8 mouse cellular contexts compared by ENCODE assay signal in genomic region chr14:118804351-118804750, GRCm38 (mm10). TPM values are rescaled to one million over a fixed set of nuclear protein-coding genes. Genes with fewer than 3 reads are reported as not detected.
DNase-seq lines count a peak whose midpoint lies in the region; ATAC-seq and TF ChIP-seq lines count a peak whose summit lies in the region.

No protein-coding gene starts in this region.

- no peak overlapping the region for H3K4me2 ChIP-seq in kidney, postnatal 0 days (ENCODE audit: low read length)

- no peaks in the 10 kb centered on the region for H3K4me1 ChIP-seq in heart, adult 2 months (ENCODE audit: control insufficient read depth, insufficient read depth, low read length)
- H3K4me1 ChIP-seq in kidney, postnatal 0 days (replicated peaks; ENCODE audit: insufficient read depth, low read length): 0 out of 2 replicates have a peak, but pooled peaks cover 3% of the 10 kb centered on the region

- H3K9me3 ChIP-seq in kidney, postnatal 0 days (replicated peaks; ENCODE audit: low read length): no peaks in the 10 kb centered on the region

- TF ChIP-seq POLR2A in heart, adult 2 months (IDR thresholded peaks at IDR 0.05; ENCODE audit: insufficient read depth, low read depth, low read length): no peak

- H3K79me2 ChIP-seq in heart, adult 2 months (replicated peaks; ENCODE audit: control insufficient read depth, insufficient read depth, low read length): no peaks in the 10 kb centered on the region

- no peak overlapping the region for H3K27ac ChIP-seq in heart, adult 2 months
- no peak overlapping the region for H3K27ac ChIP-seq in kidney, postnatal 0 days

- WGBS in heart, adult 2 months: 49% methylated on average over 6 of the region's 6 CpGs
- 37% methylated on average over 6 of the region's 6 CpGs for WGBS in kidney, postnatal 0 days

- no peaks in the 10 kb centered on the region for H3K27me3 ChIP-seq in heart, adult 2 months (ENCODE audit: control insufficient read depth, insufficient read depth, low read length)
- no peaks in the 10 kb centered on the region for H3K27me3 ChIP-seq in kidney, postnatal 0 days (ENCODE audit: insufficient read depth, low read length)

- DNase-seq in heart, adult 2 months: no peak
- DNase-seq in heart, postnatal 14 days: no peak
- peak; percentile 62 for DNase-seq in thymus, postnatal 14 days
- no peak for DNase-seq in thymus, adult 18-20 months
- DNase-seq in kidney, postnatal 0 days (ENCODE audit: low spot score): peak; percentile 21
- no peak for DNase-seq in cerebellum, adult 9-11 months
- no peak for DNase-seq in urinary bladder, adult 18-20 months (ENCODE audit: low spot score in 2 of 2)
- no peak for DNase-seq in cerebellum, adult 8-10 months

- H3K4me3 ChIP-seq in heart, adult 2 months: no peak overlapping the region
- H3K4me3 ChIP-seq in kidney, postnatal 0 days (replicated peaks; ENCODE audit: low read depth, low read length): no peak overlapping the region

- no peaks in the 10 kb centered on the region for H3K36me3 ChIP-seq in heart, adult 2 months (ENCODE audit: control insufficient read depth, insufficient read depth, low read length)
- no peaks in the 10 kb centered on the region for H3K36me3 ChIP-seq in kidney, postnatal 0 days (ENCODE audit: insufficient read depth, low read length)

- ATAC-seq in kidney, postnatal 0 days (replicated peaks; ENCODE audit: low FRiP score, low read depth): peak; percentile 59; the same call in 1 of the 2 replicates

- no peak overlapping the region for H3K9ac ChIP-seq in heart, adult 2 months (ENCODE audit: low read depth, low read length)
- no peak overlapping the region for H3K9ac ChIP-seq in kidney, postnatal 0 days (ENCODE audit: low read depth, low read length)

- intact Hi-C loops in heart, adult 2 months (cut with DNase I): no loop called here
- intact Hi-C loops in heart, postnatal 14 days (cut with DNase I): no loop called here

- TF ChIP-seq EP300 in heart, adult 2 months (IDR thresholded peaks at IDR 0.05; ENCODE audit: insufficient read depth, low read depth, low read length): no peak

- peak; percentile 26 for TF ChIP-seq CTCF in heart, adult 2 months (IDR thresholded peaks at IDR 0.05)
- TF ChIP-seq CTCF in kidney, postnatal 0 days (IDR thresholded peaks at IDR 0.05; ENCODE audit: low read depth): peak; percentile 63

RNA-seq across cellular contexts. Expression of gene Cldn10, which starts 16.6 kb away (rescaled TPM):
- under 1 TPM in 1 of 2 experiments, not detected in 1; 0.09 TPM for total RNA-seq in heart, adult 2 months (2021)
- polyA plus RNA-seq in heart, adult 2 months (2012; rRNA removed): 0.20 and 0.72 TPM in 2 replicates
- total RNA-seq in heart, postnatal 14 days (2021): under 1 TPM; 0.29 to 0.41 TPM
- 199 and 211 TPM in 2 replicates for polyA plus RNA-seq in kidney, postnatal 0 days (2015; fragmentation: Nextera tagmentation; extraction: Ambion mirVana)

Comparison
In these comparisons a context has a peak if more than half of its experiments do, and no peak if none do; other contexts are left out.
1. DNase-seq: peak in thymus, postnatal 14 days (single experiment) and kidney, postnatal 0 days (single experiment); none in heart, adult 2 months (0 of 2), heart, postnatal 14 days (0 of 2), thymus, adult 18-20 months (0 of 2), cerebellum, adult 9-11 months (single experiment), urinary bladder, adult 18-20 months (0 of 2) and cerebellum, adult 8-10 months (single experiment).